Mouse (Mus musculus): ENCODE measurements around the gene Sf1.

DNA sequence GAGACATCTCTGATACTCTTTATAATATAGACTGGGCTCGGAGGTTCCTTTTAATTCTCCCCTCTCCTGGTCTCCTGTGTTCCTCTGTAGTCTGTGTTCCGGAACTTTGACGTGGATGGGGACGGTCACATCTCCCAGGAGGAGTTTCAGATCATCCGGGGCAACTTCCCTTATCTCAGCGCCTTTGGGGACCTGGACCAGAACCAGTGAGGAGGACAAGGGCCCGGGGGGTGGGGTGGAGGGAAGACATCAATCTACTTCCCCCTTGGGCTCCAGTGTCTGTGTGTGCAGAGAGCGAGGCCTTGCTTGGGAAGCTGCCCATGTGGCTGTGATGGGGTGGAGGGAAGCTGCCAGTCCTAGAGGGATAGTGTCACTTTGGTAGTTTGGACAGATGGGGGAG, 45.3 kb downstream of the Sf1 start:
- no peak for TF ChIP-seq CTCF (IDR thresholded peaks at IDR 0.05; ENCODE audit: borderline replicate concordance, extremely low read depth, insufficient read depth, insufficient read length)
- no peak for TF ChIP-seq POLR2A (IDR thresholded peaks at IDR 0.05; ENCODE audit: borderline replicate concordance, extremely low read depth, insufficient read depth, insufficient read length, poor library complexity, severe bottlenecking)
